Mouse (Mus musculus): ENCODE measurements at regions not wholly inside any gene's neighbourhood (a gene's known extent, or its start where the extent isn't known, plus 50 kb on each side); places are given as distances from the start of the nearest gene placed in this dataset.

GRCm38 (mm10) chr12:18606126-18606525 lies 91.8 kb downstream of the 5730507C01Rik start:
- peak; percentile 9 for DNase-seq

GRCm38 (mm10) chr12:18609835-18610234 lies 95.5 kb downstream of the 5730507C01Rik start:
- peak; percentile 84 for DNase-seq

- peak; percentile 15 for DNase-seq
These were observed 96.3 kb downstream of the 5730507C01Rik start for GRCm38 (mm10) chr12:18610581-18610980.

Measured in thymus, postnatal 14 days (tissue).